Mouse (Mus musculus): ENCODE data around the gene Arhgdia. TPM values are rescaled to one million over a fixed set of nuclear protein-coding genes. Genes with fewer than 3 reads are reported as not detected.

The Arhgdia gene
- polyA plus RNA-seq, 1 experiment from 2014 or later, result 345 TPM

DNA sequence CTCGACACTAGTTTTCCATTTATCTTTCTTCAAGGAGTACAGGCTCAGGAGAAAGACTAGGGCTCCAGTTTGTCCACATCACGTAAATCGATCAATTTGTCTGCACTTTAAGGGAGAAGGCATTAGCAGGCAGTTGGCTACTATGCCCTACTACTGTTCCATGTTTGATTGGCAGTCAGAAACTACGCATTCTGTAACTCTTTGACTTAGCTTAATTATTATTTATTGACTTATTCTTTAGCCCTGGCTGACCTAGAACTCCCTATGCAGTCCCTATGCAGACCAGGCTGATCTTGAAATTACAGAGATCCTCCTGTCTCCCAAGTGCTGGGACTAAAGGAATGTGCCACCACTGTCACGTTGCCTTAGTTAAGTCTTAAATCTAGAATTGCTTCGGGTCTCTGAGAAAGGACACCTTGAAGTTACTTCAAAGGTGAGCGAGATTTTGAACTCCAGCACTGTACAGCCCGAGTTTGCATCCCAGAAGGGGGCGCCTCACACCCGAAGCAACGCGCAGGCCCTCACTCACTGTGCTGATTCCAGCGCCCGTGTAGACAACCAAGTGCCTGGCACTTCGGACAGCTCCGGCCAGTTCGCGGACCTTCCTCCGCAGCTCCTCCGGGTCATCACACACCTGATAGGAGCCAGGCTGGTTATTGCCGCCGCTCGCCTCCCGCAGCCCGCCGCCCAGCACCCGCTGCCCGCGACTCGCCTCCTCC, 42.7 kb upstream of the Arhgdia start:
- Histone ChIP-seq H3K27ac (peak overlapping the region; percentile 77), H3K9me3 (replicated peaks) (no peaks in the 10 kb centered on the region), H3K4me2 (peak overlapping the region; percentile 89), H3K4me3 (peak overlapping the region; percentile 90), H3K9ac (peak overlapping the region; percentile 62), H3K27me3 (no peaks in the 10 kb centered on the region), H3K36me3 (peaks cover 36% of the 10 kb centered on the region), H3K4me1 (replicated peaks) (peaks cover 19% of the 10 kb centered on the region)
- ATAC-seq (replicated peaks; ENCODE audit: insufficient number of reproducible peaks, insufficient read depth, low FRiP score, low read depth), result peak; percentile 73
- 11% methylated on average over 30 of the region's 30 CpGs for WGBS

DNA sequence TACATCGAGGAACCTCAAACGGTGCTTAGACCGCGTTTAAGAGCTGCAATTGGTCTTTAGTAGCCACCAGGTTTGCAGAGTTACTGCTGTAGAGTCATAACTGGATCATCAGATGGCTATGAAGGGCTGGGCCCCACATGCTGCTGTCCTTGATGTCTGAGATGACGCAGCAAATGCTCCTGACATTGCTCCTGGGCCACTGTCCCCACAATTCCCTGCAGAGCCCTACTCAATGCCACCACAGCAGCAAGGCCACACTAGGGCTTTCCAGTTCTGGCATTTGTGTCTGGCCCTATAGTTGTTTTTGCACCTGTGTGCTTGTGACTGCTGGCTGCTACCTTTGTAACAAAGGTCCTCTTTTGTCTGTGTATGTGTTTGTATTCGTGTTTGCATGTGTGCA, 41.4 kb upstream of the Arhgdia start:
- peaks cover 21% of the 10 kb centered on the region for H3K4me1 ChIP-seq (replicated peaks)
- no peak overlapping the region for H3K27ac ChIP-seq
- H3K9me3 ChIP-seq (replicated peaks), result no peaks in the 10 kb centered on the region
- WGBS, result 91% methylated on average over 6 of the region's 6 CpGs
- no peak for ATAC-seq (replicated peaks; ENCODE audit: insufficient number of reproducible peaks, insufficient read depth, low FRiP score, low read depth)
- no peak overlapping the region for H3K9ac ChIP-seq
- H3K4me3 ChIP-seq, result no peak overlapping the region
- H3K27me3 ChIP-seq, result no peaks in the 10 kb centered on the region
- peaks cover 35% of the 10 kb centered on the region for H3K36me3 ChIP-seq
- no peak overlapping the region for H3K4me2 ChIP-seq

DNA sequence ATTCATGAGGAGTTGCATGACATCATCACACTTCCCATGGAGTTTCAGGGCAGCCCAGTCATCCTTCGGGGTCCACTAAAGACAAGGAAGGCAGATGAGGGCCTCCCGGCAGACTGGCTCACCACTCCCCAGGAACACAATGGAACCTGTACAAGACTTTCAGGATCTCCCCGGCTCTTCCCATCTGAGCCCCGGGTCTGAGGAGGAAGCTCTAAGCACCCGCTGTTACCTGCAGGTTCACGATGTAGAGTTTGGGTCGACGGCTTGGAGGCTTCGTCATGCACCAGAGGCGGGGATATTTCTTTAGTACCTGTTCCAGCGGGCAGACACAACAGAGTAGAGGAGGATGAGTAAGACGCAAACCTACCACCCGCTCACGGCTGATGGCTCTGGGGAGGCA, 38.8 kb upstream of the Arhgdia start:
- Histone ChIP-seq H3K4me1 (replicated peaks) (peaks cover 29% of the 10 kb centered on the region), H3K36me3 (peaks cover 27% of the 10 kb centered on the region), H3K27me3 (no peaks in the 10 kb centered on the region), H3K9me3 (replicated peaks) (no peaks in the 10 kb centered on the region), H3K27ac (no peak overlapping the region), H3K4me2 (no peak overlapping the region), H3K9ac (no peak overlapping the region), H3K4me3 (no peak overlapping the region)
- no peak for ATAC-seq (replicated peaks; ENCODE audit: insufficient number of reproducible peaks, insufficient read depth, low FRiP score, low read depth)
- WGBS, result 89% methylated on average over 14 of the region's 14 CpGs

DNA sequence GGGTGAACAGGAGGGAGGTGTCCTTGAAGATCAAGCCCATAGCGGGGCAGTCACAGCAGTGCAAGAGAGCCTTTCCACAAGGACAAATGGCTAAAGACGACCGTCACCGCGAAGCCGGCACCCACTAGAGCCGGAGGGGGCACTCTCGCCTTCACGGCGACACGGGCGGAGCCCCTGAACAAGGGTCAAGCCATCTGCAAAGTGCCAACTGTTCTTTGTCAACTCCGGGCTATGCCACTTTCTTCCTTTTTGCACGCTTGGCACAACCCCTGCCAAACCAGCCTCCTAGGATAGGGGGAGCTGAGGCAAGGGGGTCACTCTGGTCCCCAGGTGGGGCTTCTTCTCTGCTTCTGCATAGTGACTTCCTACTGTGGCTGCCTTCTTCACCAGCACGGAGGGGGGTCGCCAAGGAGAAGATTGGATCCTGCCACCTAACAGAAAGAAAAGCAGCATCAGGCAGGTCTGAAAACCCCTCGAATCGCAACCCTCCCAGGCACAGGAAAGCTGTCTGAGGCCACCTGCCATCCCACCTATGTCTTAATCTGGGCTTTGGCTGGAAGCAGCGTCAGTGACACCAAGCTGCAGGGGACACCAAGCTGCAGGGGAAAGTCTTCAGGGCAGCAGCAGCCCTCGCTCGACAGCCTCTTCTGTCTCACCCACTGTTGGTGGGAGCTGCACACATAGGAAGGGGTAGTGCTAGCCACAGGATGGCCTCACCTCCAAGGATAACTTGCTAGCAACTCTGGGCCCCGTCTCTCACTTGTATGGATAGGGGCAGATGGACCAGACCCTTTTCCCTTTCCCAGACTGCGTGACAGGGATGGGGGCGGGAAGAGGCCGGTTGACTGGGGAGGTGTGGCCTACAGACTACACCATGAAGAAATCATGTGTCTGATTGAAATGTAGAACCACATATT, 37.5 kb upstream of the Arhgdia start:
- Histone ChIP-seq H3K27me3 (no peaks in the 10 kb centered on the region), H3K27ac (0 out of 2 replicates have a peak overlapping the region, but pooled peaks have one; percentile 78), H3K4me3 (no peak overlapping the region), H3K4me1 (replicated peaks) (peaks cover 23% of the 10 kb centered on the region), H3K36me3 (peaks cover 36% of the 10 kb centered on the region), H3K4me2 (no peak overlapping the region), H3K9me3 (replicated peaks) (no peaks in the 10 kb centered on the region), H3K9ac (no peak overlapping the region)
- 89% methylated on average over 25 of the region's 25 CpGs for WGBS
- no peak for ATAC-seq (replicated peaks; ENCODE audit: insufficient number of reproducible peaks, insufficient read depth, low FRiP score, low read depth)

DNA sequence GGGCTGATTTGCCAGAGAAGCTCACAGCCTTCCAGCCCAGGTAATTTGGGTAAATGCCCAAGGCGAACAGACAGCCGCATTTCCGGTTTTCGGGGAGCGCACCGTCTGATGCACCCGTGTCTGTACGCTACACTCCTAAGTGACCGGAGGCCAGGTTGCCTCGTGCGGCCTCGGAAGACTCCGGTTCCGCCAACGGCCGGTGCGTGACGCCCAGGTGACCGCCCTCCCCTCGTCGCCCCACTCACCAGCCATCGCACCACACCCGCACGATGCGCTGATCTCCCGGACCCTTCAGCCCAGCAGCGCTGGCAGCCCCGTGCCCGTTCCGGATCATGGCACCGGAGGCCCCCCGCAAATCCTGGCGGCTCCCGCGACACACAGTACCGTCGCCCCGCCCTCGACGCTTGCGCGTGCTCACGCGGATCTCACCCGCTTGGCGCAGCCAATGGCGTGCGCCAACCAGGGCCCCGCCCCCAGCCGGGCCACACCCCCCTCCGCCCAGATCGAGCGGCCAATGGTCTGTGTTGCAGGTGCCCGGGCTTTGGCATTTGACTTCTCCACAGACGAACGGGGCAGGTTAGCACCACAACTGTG, 36.2 kb upstream of the Arhgdia start, which contains the start of gene Pcyt2:
TSS of gene Pcyt2 (minus strand) at position 418 of the 594 bp plus-strand sequence.
- Histone ChIP-seq H3K27me3 (no peaks in the 10 kb centered on the region), H3K27ac (peak within 1 kb of the TSS; percentile 78), H3K4me1 (replicated peaks) (peaks cover 21% of the 10 kb centered on the region), H3K36me3 (peaks cover 47% of the 10 kb centered on the region), H3K9me3 (replicated peaks) (no peaks in the 10 kb centered on the region), H3K4me2 (peak within 1 kb of the TSS; percentile 87), H3K9ac (peak within 1 kb of the TSS; percentile 80), H3K4me3 (peak within 1 kb of the TSS; percentile 84)
- under 1% methylated on average over 56 of the region's 56 CpGs for WGBS
- peak; percentile 94 for ATAC-seq (replicated peaks; ENCODE audit: insufficient number of reproducible peaks, insufficient read depth, low FRiP score, low read depth)

DNA sequence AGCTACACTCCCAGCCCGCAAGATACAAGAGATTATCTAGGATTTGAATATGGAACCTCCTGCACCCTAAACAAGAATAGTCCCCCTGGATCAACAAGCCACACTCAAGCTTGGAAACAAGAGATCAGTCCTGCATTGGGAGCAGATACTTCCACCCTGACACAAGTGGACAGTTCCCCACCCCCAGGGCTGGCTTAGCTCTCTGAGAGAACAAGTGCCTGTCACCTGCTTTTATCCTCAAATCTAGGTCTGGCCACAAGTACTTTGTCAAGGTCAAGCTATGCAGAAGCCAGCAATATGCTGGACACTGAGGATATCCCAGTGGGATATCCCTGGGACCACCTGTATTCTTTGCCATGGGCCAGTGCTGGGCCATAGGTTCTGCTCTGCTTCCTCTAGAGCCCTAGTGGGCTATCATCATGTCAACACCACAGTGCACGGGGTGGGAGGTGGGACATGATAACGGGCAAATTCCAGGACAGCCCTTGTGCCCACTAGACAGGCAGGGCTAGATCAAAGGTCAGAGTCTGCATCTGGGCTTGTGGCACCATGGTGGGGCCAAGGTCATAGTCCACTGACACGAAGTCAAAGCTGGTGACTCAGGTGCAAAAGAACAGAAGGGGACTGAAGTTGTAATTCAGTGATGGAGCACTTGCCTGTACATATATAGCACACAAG, 35.3 kb upstream of the Arhgdia start:
- H3K4me2 ChIP-seq, result peak overlapping the region; percentile 87
- H3K4me3 ChIP-seq, result peak overlapping the region; percentile 84
- H3K9ac ChIP-seq, result peak overlapping the region; percentile 80
- H3K9me3 ChIP-seq (replicated peaks), result no peaks in the 10 kb centered on the region
- H3K27me3 ChIP-seq, result no peaks in the 10 kb centered on the region
- H3K27ac ChIP-seq, result peak overlapping the region; percentile 78
- H3K36me3 ChIP-seq, result peaks cover 54% of the 10 kb centered on the region
- ATAC-seq (replicated peaks; ENCODE audit: insufficient number of reproducible peaks, insufficient read depth, low FRiP score, low read depth), result no peak
- 34% methylated on average over 4 of the region's 4 CpGs for WGBS
- peaks cover 21% of the 10 kb centered on the region for H3K4me1 ChIP-seq (replicated peaks)

DNA sequence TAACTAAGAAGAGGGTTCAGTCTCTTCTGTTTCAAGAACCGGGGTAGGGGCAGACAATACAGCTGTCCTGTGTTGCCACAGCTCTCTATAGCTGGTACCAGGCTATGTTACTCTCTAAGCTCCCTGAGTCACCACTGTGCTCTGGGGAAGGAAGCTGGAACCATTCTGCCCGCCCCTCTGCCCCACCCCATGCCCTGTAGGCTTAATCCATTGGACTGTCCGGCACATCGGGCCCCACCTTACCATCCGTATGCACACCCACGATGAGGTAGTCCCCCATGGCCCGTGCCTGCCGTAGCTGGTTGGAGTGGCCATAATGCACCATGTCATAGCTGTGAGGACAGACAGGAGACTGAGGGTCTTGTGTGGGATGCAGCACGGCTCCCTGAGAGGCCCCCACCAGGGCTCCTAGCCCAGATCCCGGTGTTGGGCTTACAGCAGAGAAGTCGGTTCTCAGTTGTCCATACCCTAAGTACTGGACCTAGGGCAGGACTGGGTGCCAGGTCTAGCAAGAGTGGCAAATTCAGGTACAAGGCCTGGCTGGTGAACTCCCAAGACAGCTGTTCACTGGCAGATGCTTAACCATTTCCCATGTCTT, 34.3 kb upstream of the Arhgdia start:
- no peaks in the 10 kb centered on the region for H3K9me3 ChIP-seq (replicated peaks)
- WGBS, result 89% methylated on average over 11 of the region's 11 CpGs
- H3K27ac ChIP-seq, result no peak overlapping the region
- H3K36me3 ChIP-seq, result peaks cover 55% of the 10 kb centered on the region
- H3K4me2 ChIP-seq, result no peak overlapping the region
- no peak for ATAC-seq (replicated peaks; ENCODE audit: insufficient number of reproducible peaks, insufficient read depth, low FRiP score, low read depth)
- no peaks in the 10 kb centered on the region for H3K27me3 ChIP-seq
- H3K4me1 ChIP-seq (replicated peaks), result peaks cover 21% of the 10 kb centered on the region
- no peak overlapping the region for H3K4me3 ChIP-seq
- H3K9ac ChIP-seq, result no peak overlapping the region

DNA sequence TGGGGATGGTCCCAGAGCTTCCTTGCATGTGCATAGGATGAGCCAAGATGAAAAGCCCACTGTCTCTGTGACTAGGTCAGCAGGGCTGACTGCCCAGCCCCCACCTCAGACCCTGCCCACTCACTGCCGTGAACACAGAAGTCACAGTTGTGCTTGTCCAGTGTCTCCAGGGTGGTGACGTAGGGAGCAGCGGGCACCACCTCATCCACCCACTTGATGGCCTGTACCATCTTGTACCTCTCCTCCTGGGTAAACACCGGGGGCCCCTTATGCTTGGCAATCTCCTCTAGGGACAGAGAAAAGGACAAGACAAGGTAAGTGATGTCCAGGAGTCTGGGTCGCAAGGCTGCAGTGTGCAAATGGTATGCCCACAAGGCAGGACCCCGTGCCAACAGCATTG, 33.7 kb upstream of the Arhgdia start:
- 91% methylated on average over 6 of the region's 6 CpGs for WGBS
- ATAC-seq (replicated peaks; ENCODE audit: insufficient number of reproducible peaks, insufficient read depth, low FRiP score, low read depth), result no peak

DNA sequence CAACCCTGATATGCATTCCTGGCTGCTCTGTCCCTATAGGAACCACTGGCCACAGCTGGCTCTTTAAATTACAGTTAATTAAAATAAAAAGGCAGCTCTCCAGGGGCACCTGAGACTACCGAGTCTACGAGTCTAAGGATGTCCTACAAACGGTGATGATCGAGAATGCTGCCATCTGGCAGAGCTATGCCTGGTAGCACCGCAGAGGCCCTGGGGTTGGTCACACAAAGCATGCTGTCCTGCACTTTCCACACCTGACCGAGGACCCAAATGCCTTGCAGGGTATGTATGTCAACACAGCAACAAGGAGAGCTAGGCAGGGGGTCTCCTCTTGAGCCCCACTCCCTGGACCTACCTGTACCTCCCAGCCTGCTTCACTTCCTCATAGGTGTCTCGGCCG, 32.6 kb upstream of the Arhgdia start:
- H3K4me2 ChIP-seq, result no peak overlapping the region
- peaks cover 49% of the 10 kb centered on the region for H3K36me3 ChIP-seq
- no peak overlapping the region for H3K4me3 ChIP-seq
- H3K9ac ChIP-seq, result no peak overlapping the region
- peaks cover 30% of the 10 kb centered on the region for H3K4me1 ChIP-seq (replicated peaks)
- no peak overlapping the region for H3K27ac ChIP-seq
- 85% methylated on average over 8 of the region's 8 CpGs for WGBS
- no peaks in the 10 kb centered on the region for H3K27me3 ChIP-seq
- ATAC-seq (replicated peaks; ENCODE audit: insufficient number of reproducible peaks, insufficient read depth, low FRiP score, low read depth), result no peak
- no peaks in the 10 kb centered on the region for H3K9me3 ChIP-seq (replicated peaks)

More for the DNA sequence above, 33.7 kb upstream of the Arhgdia start:
- Histone ChIP-seq H3K4me2 (no peak overlapping the region), H3K36me3 (peaks cover 55% of the 10 kb centered on the region), H3K9me3 (replicated peaks) (no peaks in the 10 kb centered on the region), H3K27me3 (no peaks in the 10 kb centered on the region), H3K27ac (no peak overlapping the region), H3K4me3 (no peak overlapping the region), H3K4me1 (replicated peaks) (peaks cover 21% of the 10 kb centered on the region), H3K9ac (no peak overlapping the region)

DNA sequence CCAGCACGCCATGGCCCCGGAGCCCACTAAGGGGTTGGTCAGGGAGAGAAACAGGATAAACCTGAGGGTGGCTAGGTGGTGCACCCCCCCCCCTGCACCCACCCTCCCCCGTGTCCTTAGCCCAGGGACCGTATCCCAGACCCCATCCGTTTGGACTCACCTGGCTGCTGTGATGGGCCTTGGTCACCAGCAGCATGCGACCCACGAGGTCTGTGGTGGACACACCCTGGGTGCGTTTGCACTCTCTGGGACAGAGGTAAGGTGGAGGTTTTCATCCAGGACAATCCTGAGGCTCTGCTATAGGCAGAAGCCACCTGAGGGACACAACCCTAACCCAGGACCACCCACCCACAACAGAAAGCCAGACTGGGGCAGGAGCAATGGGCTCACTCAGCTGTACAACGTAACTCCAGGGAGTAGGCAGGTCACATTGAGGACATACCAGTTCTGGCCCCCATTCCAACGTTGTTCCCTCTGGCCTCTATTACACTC, 32.1 kb upstream of the Arhgdia start:
- peaks cover 47% of the 10 kb centered on the region for H3K36me3 ChIP-seq

More for the DNA sequence above, 32.1 kb upstream of the Arhgdia start:
- Histone ChIP-seq H3K27ac (no peak overlapping the region), H3K4me3 (no peak overlapping the region), H3K27me3 (no peaks in the 10 kb centered on the region), H3K4me1 (replicated peaks) (peaks cover 34% of the 10 kb centered on the region), H3K4me2 (no peak overlapping the region), H3K9ac (no peak overlapping the region), H3K9me3 (replicated peaks) (no peaks in the 10 kb centered on the region)
- WGBS, result 80% methylated on average over 10 of the region's 10 CpGs
- no peak for ATAC-seq (replicated peaks; ENCODE audit: insufficient number of reproducible peaks, insufficient read depth, low FRiP score, low read depth)
